Mouse (Mus musculus) liver, adult 2 months (tissue): Measurements from ENCODE around the gene 4430402I18Rik. TPM values are rescaled to one million over a fixed set of nuclear protein-coding genes. Genes with fewer than 3 reads are reported as not detected.

ENCODE experiments used
- DNase-seq: peaks from one replicate; pipeline ENCODE4 v3.0.0-alpha.2; 2011; ENCODE audit warnings: low read depth, low spot score; ENCODE audit errors: extremely low read depth
- H3K27ac ChIP-seq: fragments of 200-500 bp; replicated peaks from 2 replicates; pipeline ENCODE4 v1.5.1; 2012; ENCODE audit warnings: low read depth, mild to moderate bottlenecking, control low read depth, inconsistent platforms, low read length; ENCODE audit not compliant: insufficient read depth
- H3K27me3 ChIP-seq: fragments of 200-500 bp; 2 replicates; pipeline ENCODE4 v1.6.1; 2012; ENCODE audit warnings: mild to moderate bottlenecking, moderate library complexity, low read length, inconsistent platforms; ENCODE audit not compliant: control insufficient read depth, insufficient read depth
- H3K36me3 ChIP-seq: fragments of 200-500 bp; 2 replicates; pipeline ENCODE4 v1.6.1; 2012; ENCODE audit warnings: low read length, inconsistent platforms; ENCODE audit not compliant: control insufficient read depth, insufficient read depth
- H3K4me1 ChIP-seq: fragments of 200-500 bp; 2 replicates; pipeline ENCODE4 v1.6.1; 2011; ENCODE audit warnings: low read length; ENCODE audit not compliant: control insufficient read depth, insufficient read depth
- H3K4me3 ChIP-seq: fragments of 200-500 bp; 2 replicates; pipeline ENCODE4 v1.5.1; 2011; ENCODE audit warnings: low read depth, mild to moderate bottlenecking, control low read depth, low read length, moderate library complexity; ENCODE audit not compliant: insufficient read depth
- H3K79me2 ChIP-seq: fragments of 200-500 bp; 2 replicates; pipeline ENCODE4 v1.6.1; 2012; ENCODE audit warnings: inconsistent platforms, mild to moderate bottlenecking, low read length, moderate library complexity; ENCODE audit not compliant: control insufficient read depth, insufficient read depth
- H3K9ac ChIP-seq: fragments of 200-500 bp; 2 replicates; pipeline ENCODE4 v1.6.1; 2012; ENCODE audit warnings: low read depth, mild to moderate bottlenecking, control low read depth, inconsistent platforms, low read length
- CTCF ChIP-seq: fragments of 200-500 bp; IDR thresholded peaks from 2 replicates; pipeline ENCODE4 v1.5.1; 2011; ENCODE audit warnings: low read depth, low read length, control low read depth
- POLR2A ChIP-seq: fragments of 200-500 bp; IDR thresholded peaks from 2 replicates; pipeline ENCODE4 v1.6.1; 2011; ENCODE audit warnings: low read length, control low read depth; ENCODE audit not compliant: insufficient read depth; ENCODE audit errors: extremely low read depth
- WGBS: fragments of 180-500 bp; shearing (Covaris S2); methylation state at CpG from one replicate; pipeline ENCODE4 v1.1.7; 2018; 5-methylcytosine and 5-hydroxymethylcytosine counted together
- polyA plus RNA-seq: library from polyadenylated mRNA; depleted of rRNA; stranded (reverse); fragments of >200 nt; gene quantifications from 2 replicates; pipeline ENCODE4 v1.2.3, GENCODE M21; 2012
- total RNA-seq: library from RNA; depleted of rRNA; stranded (reverse); fragments of >200 nt; gene quantifications from 2 replicates; pipeline ENCODE4 v1.2.3, GENCODE M21; 2014

Gene 4430402I18Rik
- total and polyA plus RNA-seq, 2 experiments, result 1.8 to 3.4 TPM

GRCm38 (mm10) chr19:28869251-28869855 lies 98.2 kb downstream of the 4430402I18Rik start:
- no peaks in the 10 kb centered on the region; the same call in 1 of the 2 replicates for H3K27me3 ChIP-seq
- no peak for TF ChIP-seq POLR2A
- no peak for TF ChIP-seq CTCF
- peaks cover 8% of the 10 kb centered on the region; the same call in 1 of the 2 replicates for H3K4me1 ChIP-seq
- WGBS, result 65% methylated on average over 6 of the region's 6 CpGs
- H3K9ac ChIP-seq, result no peak overlapping the region
- H3K36me3 ChIP-seq, result no peaks in the 10 kb centered on the region
- no peak overlapping the region for H3K27ac ChIP-seq
- H3K4me3 ChIP-seq, result no peak overlapping the region
- peak; percentile 72 for DNase-seq
- H3K79me2 ChIP-seq, result no peaks in the 10 kb centered on the region

DNA sequence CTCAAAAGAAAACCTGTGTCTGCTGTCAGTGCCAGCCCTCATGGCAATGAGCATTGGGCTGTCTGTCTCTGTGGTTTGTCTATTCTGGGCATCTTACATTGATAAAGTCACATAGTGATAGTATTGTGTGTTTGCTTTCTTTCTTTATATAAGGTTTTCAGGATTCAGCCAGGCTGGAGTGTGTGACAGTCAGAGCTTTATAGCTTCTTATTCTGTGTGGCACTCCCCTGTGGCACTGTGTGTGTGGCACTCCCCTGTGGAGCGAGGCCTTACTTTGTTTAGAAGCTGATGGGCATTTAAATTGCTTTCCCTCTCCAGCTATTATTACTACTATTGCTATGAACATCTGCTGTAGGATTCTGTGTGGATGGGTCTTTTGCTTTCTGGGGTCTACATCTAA lies 102.1 kb downstream of the 4430402I18Rik start:
- Histone ChIP-seq H3K9ac (no peak overlapping the region), H3K79me2 (no peaks in the 10 kb centered on the region), H3K4me1 (peaks cover 8% of the 10 kb centered on the region; the same call in 1 of the 2 replicates), H3K27ac (no peak overlapping the region), H3K36me3 (no peaks in the 10 kb centered on the region), H3K27me3 (no peaks in the 10 kb centered on the region), H3K4me3 (no peak overlapping the region)
- WGBS, result 92% methylated on average over 1 of the region's 1 CpGs
- TF ChIP-seq CTCF (no peak), POLR2A (no peak)
- no peak for DNase-seq

- no peak for DNase-seq
Observed at GRCm38 (mm10) chr19:28864981-28865380, 102.6 kb downstream of the 4430402I18Rik start.

GRCm38 (mm10) chr19:28863626-28864025 lies 104.0 kb downstream of the 4430402I18Rik start:
- no peaks in the 10 kb centered on the region for H3K79me2 ChIP-seq
- H3K4me3 ChIP-seq, result no peak overlapping the region
- 61% methylated on average over 10 of the region's 10 CpGs for WGBS
- no peaks in the 10 kb centered on the region for H3K36me3 ChIP-seq
- no peak for TF ChIP-seq CTCF
- TF ChIP-seq POLR2A, result no peak
- no peak overlapping the region for H3K27ac ChIP-seq
- no peak overlapping the region for H3K9ac ChIP-seq
- DNase-seq, result peak; percentile 51
- no peaks in the 10 kb centered on the region for H3K4me1 ChIP-seq
- no peaks in the 10 kb centered on the region for H3K27me3 ChIP-seq

More at GRCm38 (mm10) chr19:28864981-28865380, 102.6 kb downstream of the 4430402I18Rik start:
- Histone ChIP-seq H3K79me2 (no peaks in the 10 kb centered on the region), H3K27me3 (no peaks in the 10 kb centered on the region), H3K36me3 (no peaks in the 10 kb centered on the region), H3K9ac (no peak overlapping the region), H3K27ac (no peak overlapping the region), H3K4me3 (no peak overlapping the region), H3K4me1 (peaks cover 8% of the 10 kb centered on the region; the same call in 1 of the 2 replicates)
- TF ChIP-seq CTCF (no peak), POLR2A (no peak)
- 92% methylated on average over 6 of the region's 6 CpGs for WGBS

DNA sequence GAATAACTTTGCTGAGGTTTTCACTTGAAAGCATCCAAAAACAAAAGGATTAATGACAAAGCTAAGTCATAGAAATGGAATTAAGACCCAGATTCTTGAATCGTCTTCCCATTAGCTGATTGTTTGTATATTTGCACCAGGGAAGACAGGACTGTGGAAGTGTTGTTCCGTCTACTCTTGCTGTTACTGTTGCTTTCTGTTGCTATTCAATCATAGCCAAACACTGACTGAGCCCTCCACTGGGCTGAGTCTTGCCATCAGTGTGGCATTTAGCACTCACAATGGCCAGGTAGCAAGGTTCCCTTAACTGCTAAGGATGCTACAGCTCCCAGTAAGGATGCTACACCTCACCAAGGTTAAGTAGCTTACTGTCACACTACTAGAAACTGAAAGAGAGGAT lies 107.4 kb downstream of the 4430402I18Rik start:
- H3K4me1 ChIP-seq, result no peaks in the 10 kb centered on the region
- no peak overlapping the region for H3K27ac ChIP-seq
- 91% methylated on average over 2 of the region's 2 CpGs for WGBS
- H3K79me2 ChIP-seq, result no peaks in the 10 kb centered on the region
- H3K36me3 ChIP-seq, result no peaks in the 10 kb centered on the region
- DNase-seq, result no peak
- H3K27me3 ChIP-seq, result no peaks in the 10 kb centered on the region
- TF ChIP-seq CTCF (no peak), POLR2A (no peak)
- no peak overlapping the region for H3K9ac ChIP-seq
- H3K4me3 ChIP-seq, result no peak overlapping the region

- WGBS, result 69% methylated on average over 1 of the region's 1 CpGs
- H3K4me3 ChIP-seq, result no peak overlapping the region
- H3K9ac ChIP-seq, result no peak overlapping the region
- H3K79me2 ChIP-seq, result no peaks in the 10 kb centered on the region
- no peak for DNase-seq
- no peaks in the 10 kb centered on the region for H3K36me3 ChIP-seq
- H3K4me1 ChIP-seq, result no peaks in the 10 kb centered on the region
- no peak overlapping the region for H3K27ac ChIP-seq
- no peaks in the 10 kb centered on the region for H3K27me3 ChIP-seq
- no peak for TF ChIP-seq CTCF
- TF ChIP-seq POLR2A, result no peak
Observed at GRCm38 (mm10) chr19:28854831-28855230, 112.8 kb downstream of the 4430402I18Rik start.
